Mouse (Mus musculus): ENCODE measurements around the gene BC030499. TPM values are rescaled to one million over a fixed set of nuclear protein-coding genes. Genes with fewer than 3 reads are reported as not detected.

The BC030499 gene
- polyA plus RNA-seq, 1 experiment from 2014 or later: 0.26 TPM

DNA sequence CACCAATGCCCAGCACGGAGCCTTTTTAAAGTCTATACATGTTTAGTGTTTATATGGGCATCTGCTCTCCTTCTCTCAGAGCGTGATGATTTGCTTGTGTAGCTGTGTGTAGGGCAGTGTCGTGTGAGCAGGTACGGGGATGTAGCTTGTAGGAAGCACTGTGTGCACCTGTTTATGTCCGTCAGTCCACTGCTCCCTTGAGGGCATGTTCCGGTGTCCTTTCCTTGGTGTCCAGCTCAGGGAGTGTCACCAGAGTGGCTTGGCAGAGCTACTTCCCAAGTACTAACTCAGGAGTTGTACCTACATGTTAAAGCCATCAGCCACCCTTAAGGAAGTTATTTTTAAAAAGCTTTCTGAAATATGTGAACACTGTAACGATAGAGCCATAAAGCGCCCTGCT, 46.4 kb downstream of the BC030499 start:
- no peak for ATAC-seq (ENCODE audit: insufficient read depth, low FRiP score, low read depth)
- Histone ChIP-seq H3K4me3 (replicated peaks) (no peak overlapping the region), H3K27ac (no peak overlapping the region), H3K9me3 (no peaks in the 10 kb centered on the region), H3K36me3 (peaks cover 25% of the 10 kb centered on the region), H3K4me1 (no peaks in the 10 kb centered on the region), H3K9ac (no peak overlapping the region), H3K4me2 (no peak overlapping the region), H3K27me3 (replicated peaks) (no peaks in the 10 kb centered on the region)
- 94% methylated on average over 8 of the region's 8 CpGs for WGBS

GRCm38 (mm10) chr11:78341702-78342101, 51.1 kb downstream of the BC030499 start:
- no peak for ATAC-seq (ENCODE audit: insufficient read depth, low FRiP score, low read depth)
- 80% methylated on average over 12 of the region's 12 CpGs for WGBS

DNA sequence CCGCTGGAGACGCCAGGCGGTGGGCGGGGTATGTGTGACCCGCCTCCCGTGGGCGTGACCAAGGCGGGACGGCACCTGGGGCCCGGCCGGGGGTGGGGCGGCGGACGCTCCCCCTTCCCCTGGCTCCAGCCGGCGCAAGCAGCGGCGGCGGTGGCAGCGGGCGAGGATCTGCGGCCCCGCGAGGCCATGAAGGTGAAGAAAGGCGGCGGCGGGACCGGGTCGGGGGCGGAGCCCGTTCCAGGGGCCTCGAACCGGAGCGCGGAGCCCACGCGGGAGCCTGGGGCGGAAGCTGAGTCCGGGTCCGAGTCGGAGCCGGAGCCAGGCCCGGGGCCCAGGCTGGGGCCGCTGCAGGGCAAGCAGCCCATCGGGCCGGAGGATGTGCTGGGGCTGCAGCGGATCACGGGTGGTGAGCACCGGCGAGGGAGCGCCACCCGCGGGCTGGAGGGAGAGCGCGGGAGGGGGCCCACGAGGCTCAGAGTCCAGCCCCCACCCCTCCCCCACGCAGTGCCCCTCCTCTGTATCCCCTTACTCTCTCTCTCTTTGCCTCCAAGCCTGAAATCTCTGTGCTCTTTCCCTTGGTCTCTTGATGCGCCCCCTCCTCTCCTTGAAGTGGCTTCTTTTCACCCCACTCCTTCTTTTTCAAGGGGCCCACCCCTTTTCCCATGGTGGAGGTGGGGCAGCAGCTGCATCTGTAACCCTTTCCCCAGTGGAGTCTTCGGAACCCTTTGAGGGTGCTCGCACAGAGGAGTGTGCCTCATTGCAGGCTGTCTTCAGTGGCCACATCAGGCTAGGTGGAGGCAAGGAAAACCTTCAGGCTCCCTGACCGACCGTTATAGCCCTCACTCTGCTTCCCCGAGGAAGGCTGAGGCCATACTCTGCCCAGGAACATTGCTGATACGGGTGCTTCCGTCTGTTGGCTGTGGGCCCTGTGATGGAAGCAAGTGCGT, 53.0 kb downstream of the BC030499 start, which contains the start of gene Unc119:
Unc119 (plus strand) TSS at position 102 of the 947 bp plus-strand sequence.
- H3K9me3 ChIP-seq: no peaks in the 10 kb centered on the region
- H3K27ac ChIP-seq: peak within 1 kb of the TSS; percentile 79
- under 1% methylated on average over 63 of the region's 66 CpGs for WGBS
- peak within 1 kb of the TSS; percentile 89 for H3K4me2 ChIP-seq
- no peaks in the 10 kb centered on the region for H3K27me3 ChIP-seq (replicated peaks)
- peak within 1 kb of the TSS; percentile 82 for H3K4me3 ChIP-seq (replicated peaks)
- ATAC-seq (ENCODE audit: insufficient read depth, low FRiP score, low read depth): peak; percentile 84
- peak within 1 kb of the TSS; percentile 90 for H3K9ac ChIP-seq
- H3K36me3 ChIP-seq: peaks cover 12% of the 10 kb centered on the region
- H3K4me1 ChIP-seq: peaks cover 41% of the 10 kb centered on the region

More at GRCm38 (mm10) chr11:78341702-78342101, 51.1 kb downstream of the BC030499 start:
- Histone ChIP-seq H3K36me3 (peaks cover 13% of the 10 kb centered on the region), H3K27ac (no peak overlapping the region), H3K4me2 (no peak overlapping the region), H3K4me1 (peaks cover 35% of the 10 kb centered on the region), H3K9me3 (no peaks in the 10 kb centered on the region), H3K9ac (no peak overlapping the region), H3K4me3 (replicated peaks) (no peak overlapping the region), H3K27me3 (replicated peaks) (no peaks in the 10 kb centered on the region)

DNA sequence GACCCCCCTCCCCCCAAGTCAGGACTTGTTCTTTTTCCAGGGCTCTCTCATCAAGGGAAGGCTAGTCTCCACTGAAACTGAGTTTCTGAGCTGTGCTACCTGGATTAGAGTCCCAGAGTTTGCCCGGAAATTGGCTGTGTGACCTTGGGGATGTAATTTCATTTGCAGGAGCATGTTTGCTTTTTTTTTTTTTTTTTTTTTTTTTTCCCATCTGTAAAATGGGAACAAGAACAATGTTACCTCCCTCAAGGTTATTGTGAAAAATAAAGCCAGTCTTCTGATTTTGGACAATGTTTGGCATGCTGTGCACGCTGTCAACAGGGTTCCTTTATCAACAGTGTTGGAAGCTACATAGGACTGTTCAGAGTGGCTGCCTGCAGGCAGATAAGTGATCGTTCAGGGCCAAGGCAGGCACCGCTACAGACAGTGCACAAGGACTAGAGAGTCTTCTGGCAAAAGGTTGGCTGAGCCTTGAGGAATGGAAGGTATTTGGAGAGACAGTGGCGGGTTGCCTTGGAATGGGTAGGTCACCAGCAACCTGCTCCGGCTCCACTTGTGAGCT, 53.8 kb downstream of the BC030499 start:
- Histone ChIP-seq H3K9ac (no peak overlapping the region; the same call in 1 of the 2 replicates), H3K9me3 (no peaks in the 10 kb centered on the region), H3K4me3 (replicated peaks) (peak overlapping the region; percentile 82), H3K36me3 (peaks cover 5% of the 10 kb centered on the region), H3K27me3 (replicated peaks) (no peaks in the 10 kb centered on the region), H3K27ac (peak overlapping the region; percentile 79), H3K4me2 (peak overlapping the region; percentile 89), H3K4me1 (peaks cover 41% of the 10 kb centered on the region)
- ATAC-seq (ENCODE audit: insufficient read depth, low FRiP score, low read depth): peak; percentile 51; the same call in 1 of the 2 replicates
- WGBS: 65% methylated on average over 6 of the region's 6 CpGs

GRCm38 (mm10) chr11:78344890-78345715, 54.5 kb downstream of the BC030499 start:
- Histone ChIP-seq H3K4me3 (replicated peaks) (peak overlapping the region; percentile 82), H3K9ac (no peak overlapping the region), H3K27ac (peak overlapping the region; percentile 54), H3K4me2 (peak overlapping the region; percentile 89), H3K36me3 (no peaks in the 10 kb centered on the region), H3K4me1 (peaks cover 47% of the 10 kb centered on the region), H3K9me3 (no peaks in the 10 kb centered on the region), H3K27me3 (replicated peaks) (no peaks in the 10 kb centered on the region)
- WGBS: 35% methylated on average over 8 of the region's 8 CpGs
- no peak for ATAC-seq (ENCODE audit: insufficient read depth, low FRiP score, low read depth)

DNA sequence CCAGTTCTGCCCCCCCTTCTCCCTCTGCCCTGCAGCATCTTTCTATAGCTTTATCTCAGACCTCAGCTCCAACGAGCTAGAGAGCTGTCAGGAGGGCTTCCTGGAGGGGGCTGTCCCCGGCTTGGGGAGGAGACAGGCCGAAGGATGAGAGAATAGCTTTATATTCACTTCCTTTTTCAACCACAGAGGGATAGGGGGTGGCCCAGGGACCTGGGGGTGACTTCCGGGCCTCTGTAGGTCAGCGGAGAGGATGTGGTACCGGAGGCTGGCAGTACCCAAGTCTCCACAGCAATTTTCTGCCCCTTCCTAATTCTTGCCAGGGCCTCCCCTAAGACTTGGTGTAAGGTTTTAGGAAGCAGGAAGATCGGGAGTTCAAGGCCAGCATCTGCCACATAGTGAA, 55.2 kb downstream of the BC030499 start:
- H3K4me1 ChIP-seq: peaks cover 47% of the 10 kb centered on the region
- H3K4me2 ChIP-seq: 0 out of 2 replicates have a peak overlapping the region, but pooled peaks have one; percentile 89
- ATAC-seq (ENCODE audit: insufficient read depth, low FRiP score, low read depth): no peak
- no peak overlapping the region for H3K9ac ChIP-seq
- no peaks in the 10 kb centered on the region for H3K27me3 ChIP-seq (replicated peaks)
- no peaks in the 10 kb centered on the region for H3K9me3 ChIP-seq
- H3K36me3 ChIP-seq: no peaks in the 10 kb centered on the region
- no peak overlapping the region for H3K4me3 ChIP-seq (replicated peaks)
- WGBS: 74% methylated on average over 7 of the region's 7 CpGs
- H3K27ac ChIP-seq: peak overlapping the region; percentile 54; the same call in 1 of the 2 replicates

Other genes with a start within 250 kb of the BC030499 start
- 26.5 and 30.6 TPM in 2 replicates for gene Eral1, start 210.5 kb upstream of the BC030499 start, polyA plus RNA-seq (2015; fragmentation: Nextera tagmentation; extraction: Ambion mirVana)
- 10.2 and 10.6 TPM in 2 replicates for gene Fam222b, start 196.2 kb upstream of the BC030499 start, polyA plus RNA-seq (2015; fragmentation: Nextera tagmentation; extraction: Ambion mirVana)
- gene Traf4, start 125.3 kb upstream of the BC030499 start, polyA plus RNA-seq (2015; fragmentation: Nextera tagmentation; extraction: Ambion mirVana): 57.3 and 67.4 TPM in 2 replicates
- 15.4 and 18.2 TPM in 2 replicates for gene Nek8, start 114.2 kb upstream of the BC030499 start, polyA plus RNA-seq (2015; fragmentation: Nextera tagmentation; extraction: Ambion mirVana)
- 29.8 and 30.8 TPM in 2 replicates for gene Tlcd1, start 114.1 kb upstream of the BC030499 start, polyA plus RNA-seq (2015; fragmentation: Nextera tagmentation; extraction: Ambion mirVana)
- 1,236 and 1,312 TPM in 2 replicates for gene Rpl23a, start 107.3 kb upstream of the BC030499 start, polyA plus RNA-seq (2015; fragmentation: Nextera tagmentation; extraction: Ambion mirVana)
- 111 and 120 TPM in 2 replicates for gene Rab34, start 102.4 kb upstream of the BC030499 start, polyA plus RNA-seq (2015; fragmentation: Nextera tagmentation; extraction: Ambion mirVana)
- 2.9 and 3.0 TPM in 2 replicates for gene Proca1, start 97.4 kb upstream of the BC030499 start, polyA plus RNA-seq (2015; fragmentation: Nextera tagmentation; extraction: Ambion mirVana)
- gene Sdf2, start 45.1 kb upstream of the BC030499 start, polyA plus RNA-seq (2015; fragmentation: Nextera tagmentation; extraction: Ambion mirVana): 89.7 and 92.1 TPM in 2 replicates
- 22.8 and 25.7 TPM in 2 replicates for gene Supt6, start 44.9 kb upstream of the BC030499 start, polyA plus RNA-seq (2015; fragmentation: Nextera tagmentation; extraction: Ambion mirVana)
- gene 2610507B11Rik, start 29.1 kb upstream of the BC030499 start, polyA plus RNA-seq (2015; fragmentation: Nextera tagmentation; extraction: Ambion mirVana): 76.7 and 82.5 TPM in 2 replicates
- gene Spag5, start 10.7 kb downstream of the BC030499 start, polyA plus RNA-seq (2015; fragmentation: Nextera tagmentation; extraction: Ambion mirVana): 33.3 and 34.6 TPM in 2 replicates
- 24.1 and 24.5 TPM in 2 replicates for gene Aldoc, start 32.1 kb downstream of the BC030499 start, polyA plus RNA-seq (2015; fragmentation: Nextera tagmentation; extraction: Ambion mirVana)
- 67.8 and 75.7 TPM in 2 replicates for gene Pigs, start 37.6 kb downstream of the BC030499 start, polyA plus RNA-seq (2015; fragmentation: Nextera tagmentation; extraction: Ambion mirVana)
- gene Unc119, start 52.6 kb downstream of the BC030499 start, polyA plus RNA-seq (2015; fragmentation: Nextera tagmentation; extraction: Ambion mirVana): 34.1 and 34.8 TPM in 2 replicates
- 0.63 and 0.90 TPM in 2 replicates for gene Foxn1, start 95.7 kb downstream of the BC030499 start, polyA plus RNA-seq (2015; fragmentation: Nextera tagmentation; extraction: Ambion mirVana)
- 0.26 and 0.51 TPM in 2 replicates for gene Slc13a2, start 131.4 kb downstream of the BC030499 start, polyA plus RNA-seq (2015; fragmentation: Nextera tagmentation; extraction: Ambion mirVana)
- gene Slc46a1, start 174.9 kb downstream of the BC030499 start, polyA plus RNA-seq (2015; fragmentation: Nextera tagmentation; extraction: Ambion mirVana): 11.9 and 12.4 TPM in 2 replicates
- 2.6 and 3.3 TPM in 2 replicates for gene Sarm1, start 206.9 kb downstream of the BC030499 start, polyA plus RNA-seq (2015; fragmentation: Nextera tagmentation; extraction: Ambion mirVana)
- gene Vtn, start 208.2 kb downstream of the BC030499 start, polyA plus RNA-seq (2015; fragmentation: Nextera tagmentation; extraction: Ambion mirVana): 59.8 and 67.8 TPM in 2 replicates
- not detected in 2 replicates for gene Sebox, start 212.6 kb downstream of the BC030499 start, polyA plus RNA-seq (2015; fragmentation: Nextera tagmentation; extraction: Ambion mirVana)
- gene Tmem199, start 221.3 kb downstream of the BC030499 start, polyA plus RNA-seq (2015; fragmentation: Nextera tagmentation; extraction: Ambion mirVana): 45.5 and 47.2 TPM in 2 replicates
- gene Poldip2, start 221.4 kb downstream of the BC030499 start, polyA plus RNA-seq (2015; fragmentation: Nextera tagmentation; extraction: Ambion mirVana): 131 and 145 TPM in 2 replicates
- gene Tnfaip1, start 245.5 kb downstream of the BC030499 start, polyA plus RNA-seq (2015; fragmentation: Nextera tagmentation; extraction: Ambion mirVana): 66.3 and 73.6 TPM in 2 replicates
- gene Ift20, start 245.5 kb downstream of the BC030499 start, polyA plus RNA-seq (2015; fragmentation: Nextera tagmentation; extraction: Ambion mirVana): 142 and 147 TPM in 2 replicates